Mouse (Mus musculus) heart, embryonic 10.5 days (tissue): ENCODE measurements at regions not wholly inside any gene's neighbourhood (a gene's known extent, or its start where the extent isn't known, plus 50 kb on each side); places are given as distances from the start of the nearest gene placed in this dataset.

Experiments used
- DNase-seq: peaks from one replicate; pipeline ENCODE4 v3.0.0-alpha.2; 2017; ENCODE audit warnings: low spot score
- H3K27ac ChIP-seq: fragments of 300-500 bp; sonication (generic); 2 replicates; pipeline ENCODE4 v1.5.1; 2016; ENCODE audit warnings: mild to moderate bottlenecking
- H3K27me3 ChIP-seq: fragments of 300-500 bp; sonication (generic); 2 replicates; pipeline ENCODE4 v1.6.1; 2016; ENCODE audit warnings: mild to moderate bottlenecking; ENCODE audit not compliant: poor library complexity, insufficient read depth, severe bottlenecking
- H3K36me3 ChIP-seq: fragments of 300-500 bp; sonication (generic); 2 replicates; pipeline ENCODE4 v1.6.1; 2016; ENCODE audit warnings: mild to moderate bottlenecking, moderate library complexity
- H3K4me1 ChIP-seq: fragments of 300-500 bp; sonication (generic); 2 replicates; pipeline ENCODE4 v1.6.1; 2016; ENCODE audit warnings: mild to moderate bottlenecking
- H3K4me3 ChIP-seq: fragments of 300-500 bp; sonication (generic); 2 replicates; pipeline ENCODE4 v1.5.1; 2016; ENCODE audit warnings: mild to moderate bottlenecking, moderate library complexity
- H3K9me3 ChIP-seq: fragments of 300-500 bp; sonication (generic); 2 replicates; pipeline ENCODE4 v1.6.1; 2016; ENCODE audit warnings: mild to moderate bottlenecking, moderate library complexity
- WGBS: fragments of 180-500 bp; shearing (Covaris S2); methylation state at CpG from one replicate; pipeline ENCODE4 v1.1.7; 2016; 5-methylcytosine and 5-hydroxymethylcytosine counted together

GRCm38 (mm10) chr13:44026321-44027255 lies 242.0 kb downstream of the Cd83 start:
- Histone ChIP-seq H3K36me3 (no peaks in the 10 kb centered on the region), H3K4me3 (no peak overlapping the region), H3K4me1 (peaks cover 45% of the 10 kb centered on the region), H3K27ac (peak overlapping the region; percentile 59), H3K27me3 (no peaks in the 10 kb centered on the region), H3K9me3 (no peaks in the 10 kb centered on the region)
- no peak for DNase-seq
- WGBS, result 68% methylated on average over 26 of the region's 26 CpGs

GRCm38 (mm10) chr13:44028081-44028480 lies 243.5 kb downstream of the Cd83 start:
- 93% methylated on average over 6 of the region's 6 CpGs for WGBS
- Histone ChIP-seq H3K4me1 (peaks cover 39% of the 10 kb centered on the region), H3K27me3 (no peaks in the 10 kb centered on the region), H3K27ac (no peak overlapping the region), H3K4me3 (no peak overlapping the region), H3K9me3 (no peaks in the 10 kb centered on the region), H3K36me3 (no peaks in the 10 kb centered on the region)
- DNase-seq, result no peak

GRCm38 (mm10) chr13:44030590-44030989 lies 246.0 kb downstream of the Cd83 start:
- Histone ChIP-seq H3K9me3 (no peaks in the 10 kb centered on the region), H3K27ac (peak overlapping the region; percentile 83), H3K4me1 (peaks cover 28% of the 10 kb centered on the region), H3K4me3 (no peak overlapping the region), H3K27me3 (no peaks in the 10 kb centered on the region), H3K36me3 (no peaks in the 10 kb centered on the region)
- no peak for DNase-seq
- 35% methylated on average over 5 of the region's 5 CpGs for WGBS

- H3K4me3 ChIP-seq, result no peak overlapping the region
- H3K27ac ChIP-seq, result peak overlapping the region; percentile 53; the same call in 1 of the 2 replicates
- H3K27me3 ChIP-seq, result no peaks in the 10 kb centered on the region
- H3K9me3 ChIP-seq, result no peaks in the 10 kb centered on the region
- DNase-seq, result no peak
- H3K36me3 ChIP-seq, result no peaks in the 10 kb centered on the region
- H3K4me1 ChIP-seq, result peaks cover 27% of the 10 kb centered on the region
- 75% methylated on average over 8 of the region's 8 CpGs for WGBS
Measured at GRCm38 (mm10) chr13:44037774-44038294, 253.3 kb downstream of the Cd83 start.

GRCm38 (mm10) chr13:44038322-44038721 lies 253.7 kb downstream of the Cd83 start:
- WGBS, result 35% methylated on average over 7 of the region's 7 CpGs
- peak overlapping the region; percentile 53; the same call in 1 of the 2 replicates for H3K27ac ChIP-seq
- peaks cover 32% of the 10 kb centered on the region for H3K4me1 ChIP-seq

GRCm38 (mm10) chr13:44040640-44041039 lies 256.1 kb downstream of the Cd83 start:
- Histone ChIP-seq H3K27ac (no peak overlapping the region), H3K36me3 (no peaks in the 10 kb centered on the region), H3K4me3 (no peak overlapping the region), H3K27me3 (no peaks in the 10 kb centered on the region), H3K4me1 (peaks cover 39% of the 10 kb centered on the region), H3K9me3 (no peaks in the 10 kb centered on the region)
- WGBS, result 67% methylated on average over 7 of the region's 7 CpGs
- DNase-seq, result no peak

More at GRCm38 (mm10) chr13:44038322-44038721, 253.7 kb downstream of the Cd83 start:
- peak; percentile 82 for DNase-seq
- Histone ChIP-seq H3K27me3 (no peaks in the 10 kb centered on the region), H3K4me3 (no peak overlapping the region), H3K9me3 (no peaks in the 10 kb centered on the region), H3K36me3 (no peaks in the 10 kb centered on the region)

GRCm38 (mm10) chr13:44042730-44043493 lies 258.3 kb downstream of the Cd83 start:
- Histone ChIP-seq H3K4me1 (peaks cover 39% of the 10 kb centered on the region), H3K4me3 (no peak overlapping the region), H3K36me3 (no peaks in the 10 kb centered on the region), H3K27ac (no peak overlapping the region), H3K27me3 (no peaks in the 10 kb centered on the region), H3K9me3 (no peaks in the 10 kb centered on the region)
- WGBS, result 58% methylated on average over 9 of the region's 9 CpGs
- DNase-seq, result no peak

- 39% methylated on average over 5 of the region's 5 CpGs for WGBS
- no peak overlapping the region for H3K4me3 ChIP-seq
- DNase-seq, result no peak
- H3K9me3 ChIP-seq, result no peaks in the 10 kb centered on the region
- peaks cover 33% of the 10 kb centered on the region for H3K4me1 ChIP-seq
- H3K36me3 ChIP-seq, result no peaks in the 10 kb centered on the region
- H3K27ac ChIP-seq, result no peak overlapping the region
- H3K27me3 ChIP-seq, result no peaks in the 10 kb centered on the region
Measured at GRCm38 (mm10) chr13:44043494-44043885, 258.9 kb downstream of the Cd83 start.

GRCm38 (mm10) chr13:44044546-44045216 lies 260.1 kb downstream of the Cd83 start:
- H3K27me3 ChIP-seq, result no peaks in the 10 kb centered on the region
- H3K27ac ChIP-seq, result peak overlapping the region; percentile 38; the same call in 1 of the 2 replicates
- H3K36me3 ChIP-seq, result no peaks in the 10 kb centered on the region
- no peaks in the 10 kb centered on the region for H3K9me3 ChIP-seq
- no peak for DNase-seq
- H3K4me1 ChIP-seq, result peaks cover 25% of the 10 kb centered on the region
- H3K4me3 ChIP-seq, result no peak overlapping the region
- WGBS, result 78% methylated on average over 23 of the region's 23 CpGs

GRCm38 (mm10) chr13:44046436-44046835 lies 261.9 kb downstream of the Cd83 start:
- H3K27ac ChIP-seq, result peak overlapping the region; percentile 39
- H3K9me3 ChIP-seq, result no peaks in the 10 kb centered on the region
- H3K4me3 ChIP-seq, result no peak overlapping the region
- no peak for DNase-seq
- peaks cover 22% of the 10 kb centered on the region for H3K4me1 ChIP-seq
- 23% methylated on average over 2 of the region's 2 CpGs for WGBS
- no peaks in the 10 kb centered on the region for H3K27me3 ChIP-seq
- H3K36me3 ChIP-seq, result no peaks in the 10 kb centered on the region

- Histone ChIP-seq H3K27ac (peak overlapping the region; percentile 47; the same call in 1 of the 2 replicates), H3K4me3 (no peak overlapping the region), H3K27me3 (no peaks in the 10 kb centered on the region), H3K36me3 (no peaks in the 10 kb centered on the region), H3K4me1 (peaks cover 45% of the 10 kb centered on the region), H3K9me3 (no peaks in the 10 kb centered on the region)
- WGBS, result 16% methylated on average over 7 of the region's 7 CpGs
- no peak for DNase-seq
Measured at GRCm38 (mm10) chr13:44054157-44054556, 269.6 kb downstream of the Cd83 start.
